Mouse (Mus musculus): ENCODE results near the gene Nav1.

The Nav1 gene

GRCm38 (mm10) chr1:135583678-135584515 is 23.2 kb downstream of the Nav1 start:
- no peak for DNase-seq (ENCODE audit: low spot score in 2 of 2)

- DNase-seq (ENCODE audit: low spot score in 2 of 2): peak in 1 of 2 experiments; percentile 6
These were observed 23.9 kb downstream of the Nav1 start for GRCm38 (mm10) chr1:135583081-135583677.

DNA sequence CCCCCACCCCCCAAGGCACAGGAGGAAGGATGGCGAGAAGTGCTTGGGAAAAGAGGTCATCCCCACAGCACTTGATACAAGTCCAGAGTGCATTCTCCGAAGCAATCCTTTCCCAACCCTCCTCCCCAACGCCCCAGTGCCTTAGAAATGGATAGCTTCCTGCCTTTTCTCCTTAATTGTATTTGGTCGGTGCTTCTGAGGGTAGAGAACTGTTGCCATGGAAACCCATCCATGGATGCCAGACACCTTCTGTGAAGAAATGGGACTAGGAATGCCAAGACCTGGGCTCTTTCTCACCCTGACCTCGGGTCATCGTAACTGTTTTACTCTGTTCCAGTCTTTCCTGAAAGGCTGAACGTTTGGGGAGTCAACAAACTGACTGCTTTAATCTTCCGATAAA is 26.1 kb downstream of the Nav1 start:
- DNase-seq (ENCODE audit: low spot score in 2 of 2): no peak

GRCm38 (mm10) chr1:135579111-135579510 is 28.0 kb downstream of the Nav1 start:
- no peak for DNase-seq (ENCODE audit: low spot score in 2 of 2)

DNA sequence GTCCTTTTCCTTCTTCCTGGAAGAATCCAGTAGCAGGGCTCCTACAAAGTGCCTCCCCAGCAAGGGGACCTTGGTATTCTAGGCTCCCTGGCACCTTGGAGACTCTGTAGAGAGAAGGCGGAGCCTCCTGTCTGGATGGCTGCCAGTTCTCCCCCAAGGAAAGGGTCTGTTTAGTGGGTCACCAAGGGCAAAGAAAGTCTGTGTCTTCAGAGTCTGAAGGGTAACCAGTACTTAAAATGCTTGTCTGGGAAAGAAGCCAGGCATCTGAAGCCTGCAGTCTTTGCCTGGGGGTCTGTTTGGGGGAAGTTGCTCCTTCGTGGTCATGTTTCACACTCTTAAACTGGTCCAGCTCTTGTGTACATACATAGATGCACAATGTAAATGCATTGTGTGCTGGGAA is 29.3 kb downstream of the Nav1 start:
- no peak for DNase-seq (ENCODE audit: low spot score in 2 of 2)

GRCm38 (mm10) chr1:135575393-135575792 is 31.7 kb downstream of the Nav1 start:
- DNase-seq (ENCODE audit: low spot score in 2 of 2): no peak

GRCm38 (mm10) chr1:135574451-135575208 is 32.5 kb downstream of the Nav1 start:
- no peak for DNase-seq (ENCODE audit: low spot score in 2 of 2)

DNA sequence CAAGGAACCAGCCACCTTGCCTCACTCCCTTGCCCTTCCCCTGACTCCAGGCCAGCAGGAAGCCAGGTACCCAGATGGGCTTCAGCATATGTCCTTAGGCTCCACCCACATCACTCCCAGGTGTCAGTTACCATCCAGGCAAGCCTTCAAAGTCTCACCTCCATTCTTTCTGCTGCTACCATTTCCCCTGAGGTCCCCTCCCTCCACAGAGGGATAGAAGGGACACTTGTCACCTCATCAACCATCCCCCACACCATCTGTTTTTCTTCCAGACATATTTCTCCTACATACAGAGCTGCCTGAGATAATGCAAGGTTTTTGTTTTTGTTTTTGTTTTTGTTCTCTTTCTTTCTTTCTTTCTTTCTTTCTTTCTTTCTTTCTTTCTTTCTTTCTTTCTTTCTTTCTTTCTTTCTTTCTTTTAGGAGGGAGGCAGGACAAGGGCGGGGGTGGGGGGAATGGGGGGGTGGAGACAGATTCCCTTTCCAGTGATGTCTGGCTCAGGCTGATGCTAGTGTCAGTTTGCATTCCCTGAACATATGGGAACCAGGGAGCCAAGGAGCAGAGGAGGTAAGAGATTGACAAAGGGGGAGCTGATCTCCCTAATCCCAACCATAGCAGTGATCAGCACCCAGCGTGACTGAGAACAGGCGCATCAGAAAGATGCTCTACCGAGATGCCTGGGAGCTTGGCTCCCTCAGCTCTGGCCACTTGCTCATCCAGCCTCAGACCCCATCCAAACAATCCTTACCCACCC is 34.8 kb downstream of the Nav1 start:
- DNase-seq (ENCODE audit: low spot score in 2 of 2): no peak

GRCm38 (mm10) chr1:135568087-135568486 is 39.0 kb downstream of the Nav1 start:
- DNase-seq (ENCODE audit: low spot score in 2 of 2): no peak

GRCm38 (mm10) chr1:135566611-135567010 is 40.5 kb downstream of the Nav1 start:
- no peak for DNase-seq (ENCODE audit: low spot score in 2 of 2)

DNA sequence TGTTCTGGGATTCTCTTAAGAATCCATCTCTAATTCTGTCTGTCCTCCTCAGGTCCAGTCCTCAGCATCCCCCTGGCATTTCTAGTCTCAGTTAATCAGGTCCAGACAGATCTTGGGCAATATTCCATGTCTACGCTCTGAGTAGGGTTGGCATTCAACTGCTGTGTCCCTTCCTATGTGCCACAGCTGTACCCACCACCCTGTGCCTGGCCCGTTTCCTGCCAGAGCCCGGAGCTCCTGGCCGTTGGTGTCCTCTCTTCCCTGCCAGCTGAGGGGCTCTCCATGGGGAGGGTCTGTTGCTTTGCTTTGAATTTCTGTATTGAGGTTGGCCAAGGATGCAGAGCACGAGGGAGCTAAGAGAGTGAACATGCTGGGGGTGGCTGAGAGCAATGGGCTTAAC is 41.3 kb downstream of the Nav1 start:
- no peak for DNase-seq (ENCODE audit: low spot score in 2 of 2)

DNA sequence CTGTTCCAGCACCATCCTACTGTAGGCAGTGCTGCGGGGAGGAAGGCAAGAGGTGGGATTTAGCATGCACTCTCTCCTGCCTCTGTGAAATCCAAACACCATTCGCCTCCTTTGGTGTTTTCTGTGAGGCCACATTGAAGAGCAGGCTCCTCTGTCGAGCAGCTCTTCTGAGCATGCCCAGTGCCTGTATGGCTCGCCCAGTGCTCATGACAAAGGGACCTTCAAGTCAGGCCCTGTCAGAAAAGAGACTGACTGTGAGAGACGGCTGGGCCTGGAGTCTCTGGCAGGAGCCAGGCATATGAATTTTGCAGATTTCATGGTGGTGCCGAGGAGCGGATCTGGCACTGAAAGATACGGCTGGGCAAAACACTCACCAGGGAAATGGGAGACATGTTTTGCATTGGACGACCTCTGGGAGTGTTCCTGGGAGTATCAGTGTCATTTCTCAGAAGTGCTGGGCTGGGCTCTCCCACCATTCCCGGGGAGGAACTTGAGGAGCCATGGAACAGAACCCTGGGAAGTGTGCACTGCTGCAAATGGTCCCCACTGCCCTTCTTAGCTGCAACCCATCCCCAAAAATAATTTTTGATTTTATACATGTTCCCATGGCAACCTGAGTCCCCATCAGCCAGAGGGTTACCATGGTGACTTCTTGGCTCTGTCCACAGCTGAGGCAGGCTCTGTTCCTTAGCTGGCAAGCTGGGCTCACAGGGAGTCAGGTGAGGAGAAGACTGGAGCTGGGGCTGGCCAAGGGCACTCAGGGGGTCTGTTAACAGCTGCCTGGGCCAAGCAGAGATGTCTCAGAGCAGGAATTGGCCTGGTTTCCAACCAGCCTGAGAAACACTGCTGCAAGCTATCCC is 42.2 kb downstream of the Nav1 start:
- DNase-seq (ENCODE audit: low spot score in 2 of 2): no peak

- DNase-seq (ENCODE audit: low spot score in 2 of 2): no peak
These were observed 43.2 kb downstream of the Nav1 start for GRCm38 (mm10) chr1:135563781-135564414.

DNA sequence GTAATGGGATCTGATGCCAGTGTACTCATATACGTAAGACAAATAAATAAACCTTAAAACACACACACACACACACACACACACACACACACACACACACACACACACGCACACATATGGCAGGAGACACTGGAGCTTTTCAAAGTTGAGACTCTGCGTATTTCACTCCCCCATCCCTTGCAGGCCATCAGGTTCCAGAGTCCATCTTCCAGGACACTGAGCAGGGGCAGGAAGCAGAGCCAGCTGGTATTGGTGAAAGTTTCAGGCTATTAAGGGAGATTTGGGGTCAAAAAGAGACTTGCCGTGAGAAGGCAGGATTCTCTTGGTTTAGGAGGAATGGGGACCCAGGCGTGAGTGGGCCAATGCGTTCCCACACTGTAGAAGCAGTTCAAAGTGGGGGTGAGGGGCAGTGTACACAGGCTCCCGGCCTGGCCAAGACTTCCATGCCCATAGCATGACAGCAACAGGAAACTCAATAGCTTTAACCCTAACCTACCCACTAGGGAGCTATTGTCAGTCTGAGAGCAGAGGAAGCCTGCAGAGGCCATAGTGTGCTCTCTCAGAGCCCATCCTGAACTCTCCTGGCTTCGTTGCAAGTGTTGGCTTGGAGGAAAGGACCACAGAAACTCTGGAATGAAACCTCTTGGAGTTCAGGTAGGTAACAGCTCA is 44.0 kb downstream of the Nav1 start:
- no peak for DNase-seq (ENCODE audit: low spot score in 2 of 2)

- no peak for DNase-seq (ENCODE audit: low spot score in 2 of 2)
These were observed 45.0 kb downstream of the Nav1 start for GRCm38 (mm10) chr1:135562115-135562514.

DNA sequence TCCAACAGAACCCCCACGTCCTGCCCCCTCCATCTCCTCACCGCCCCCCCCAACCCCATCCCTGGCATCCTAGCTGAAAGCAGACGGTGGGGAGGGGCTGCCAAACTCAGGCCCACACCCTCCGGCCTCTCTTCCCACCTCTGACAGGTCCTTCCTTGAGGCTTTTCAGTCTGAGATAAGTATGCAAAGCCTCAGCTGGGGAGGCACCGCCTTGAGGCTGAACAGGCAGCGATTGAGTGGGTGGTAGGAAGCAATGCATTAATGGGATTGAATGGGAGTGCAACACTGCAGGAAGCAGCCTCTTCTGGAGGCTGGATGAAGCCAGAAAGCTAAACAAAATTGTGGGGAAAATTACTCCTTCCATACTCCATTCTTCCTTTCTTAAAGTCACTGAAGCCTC is 45.8 kb downstream of the Nav1 start:
- DNase-seq (ENCODE audit: low spot score in 2 of 2): no peak

DNA sequence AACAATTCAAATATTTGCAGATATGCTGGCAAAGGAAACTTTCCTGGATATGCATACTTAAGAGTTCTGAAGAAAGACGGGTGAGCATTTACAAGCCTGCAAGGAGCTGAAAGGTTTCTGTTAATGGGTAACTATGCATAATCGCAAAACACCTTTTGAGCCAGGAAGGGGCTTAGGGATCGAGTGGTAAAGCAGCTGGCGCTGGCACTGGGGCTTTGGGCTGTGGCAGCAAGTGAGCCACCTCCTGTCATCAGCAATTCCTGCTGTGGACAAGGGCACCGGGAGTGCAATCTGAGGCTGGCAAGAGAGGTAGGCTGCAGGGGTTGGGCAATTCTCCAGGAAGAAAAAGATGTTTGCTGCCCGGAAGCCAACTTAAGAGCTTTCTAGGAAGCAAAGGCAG is 49.1 kb downstream of the Nav1 start:
- no peak for DNase-seq (ENCODE audit: low spot score in 2 of 2)

DNA sequence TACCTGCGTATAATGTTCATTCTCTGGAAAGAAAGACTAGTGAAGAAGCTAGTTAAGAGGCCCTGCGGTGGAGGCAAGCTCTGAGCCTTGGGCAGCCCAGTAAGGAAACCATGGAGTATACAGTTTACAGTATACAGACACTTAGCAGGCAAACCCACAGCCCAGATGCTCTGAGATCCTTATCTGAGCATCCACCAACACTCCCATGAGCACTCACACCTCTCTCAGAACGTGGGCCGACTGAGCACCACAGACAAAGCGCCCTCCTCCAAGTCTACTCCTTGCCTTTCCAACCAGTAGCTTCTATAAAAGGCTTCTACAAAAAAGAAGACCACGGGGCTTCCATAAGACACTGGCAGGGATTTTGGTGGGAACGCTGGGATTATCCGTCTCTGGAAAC is 51.2 kb downstream of the Nav1 start:
- DNase-seq (ENCODE audit: low spot score in 2 of 2): no peak

DNA sequence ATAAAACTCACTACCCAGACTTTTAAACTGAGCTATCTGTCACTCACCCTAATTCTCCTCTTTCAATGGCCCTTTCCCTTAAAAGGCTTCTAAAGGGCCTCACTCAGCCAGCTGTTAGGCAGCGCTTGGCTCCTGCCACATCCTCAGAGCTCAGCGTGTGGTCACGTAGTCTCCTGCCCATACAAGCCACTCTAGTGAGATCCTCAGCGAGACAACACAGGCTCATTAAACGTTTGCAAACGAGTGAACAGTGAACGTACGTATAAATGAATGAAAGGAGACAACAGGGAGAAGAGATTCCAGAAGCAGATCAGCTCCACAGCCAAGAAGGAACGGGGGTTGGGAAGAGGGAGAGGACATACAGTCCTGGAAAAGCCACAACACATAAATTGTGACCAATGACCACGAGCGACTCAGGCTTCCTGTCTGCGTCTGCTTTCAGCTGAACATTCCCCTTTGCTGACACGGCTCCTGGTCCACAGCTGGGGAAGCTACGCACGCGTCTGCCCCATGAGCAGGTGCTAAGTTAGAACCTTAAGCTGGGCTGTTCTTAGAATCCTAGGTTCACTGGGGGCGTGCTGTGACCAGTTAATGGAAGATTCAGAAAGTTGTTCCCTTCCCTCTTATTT is 52.3 kb downstream of the Nav1 start:
- DNase-seq (ENCODE audit: low spot score in 2 of 2): no peak
